Mouse (Mus musculus) lung, postnatal 0 days (tissue): ENCODE results near the gene Klra10.

ENCODE experiments used
- CTCF ChIP-seq: IDR thresholded peaks from 2 replicates; pipeline ENCODE4 v1.5.1; 2016; ENCODE audit warnings: antibody characterized with exemption, mild to moderate bottlenecking
- EP300 ChIP-seq: IDR thresholded peaks from 2 replicates; pipeline ENCODE4 v1.6.1; 2016; ENCODE audit warnings: antibody characterized with exemption, mild to moderate bottlenecking, control low read depth

DNA sequence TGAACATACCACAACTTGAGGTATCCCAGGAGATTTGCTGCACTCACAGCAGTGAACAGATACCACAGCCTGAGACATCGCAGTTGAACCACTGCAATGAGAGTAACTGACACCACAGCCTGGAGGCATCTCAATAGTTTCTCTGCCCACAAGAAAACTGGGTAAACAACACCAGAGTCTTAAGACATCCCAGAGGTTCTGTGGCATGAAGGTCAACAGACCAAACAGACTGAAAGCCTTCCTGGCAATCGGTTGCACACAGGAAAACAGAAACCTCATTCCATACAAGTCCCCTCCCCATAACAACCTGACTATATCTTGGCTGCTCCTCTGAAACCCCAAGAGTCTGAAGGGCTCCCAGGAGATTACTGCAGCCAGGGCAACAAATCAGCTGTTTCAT lies 26.4 kb downstream of the Klra10 start:
- TF ChIP-seq CTCF = no peak
- no peak for TF ChIP-seq EP300
